Mouse (Mus musculus) ES-Bruce4 (cell line): ENCODE measurements at regions not wholly inside any gene's neighbourhood (a gene's known extent, or its start where the extent isn't known, plus 50 kb on each side); places are given as distances from the start of the nearest gene placed in this dataset.

Experiments
- H3K27ac ChIP-seq: 2 replicates; pipeline ENCODE4 v1.5.1; 2012; ENCODE audit warnings: low read length, inconsistent platforms; ENCODE audit not compliant: insufficient read depth
- H3K27me3 ChIP-seq: 2 replicates; pipeline ENCODE4 v1.6.1; 2012; ENCODE audit warnings: mild to moderate bottlenecking, low read length, inconsistent platforms; ENCODE audit not compliant: control insufficient read depth, poor library complexity, insufficient read depth, severe bottlenecking
- H3K36me3 ChIP-seq: 2 replicates; pipeline ENCODE4 v1.6.1; 2012; ENCODE audit warnings: inconsistent platforms, mild to moderate bottlenecking, low read length, moderate library complexity; ENCODE audit not compliant: control insufficient read depth, poor library complexity, insufficient read depth, severe bottlenecking
- H3K4me1 ChIP-seq: one replicate; pipeline ENCODE4 v1.8.1; 2011; ENCODE audit warnings: low read length; ENCODE audit not compliant: control insufficient read depth, insufficient read depth
- H3K4me3 ChIP-seq: 2 replicates; pipeline ENCODE4 v1.5.1; 2011; ENCODE audit warnings: low read depth, mild to moderate bottlenecking, low read length
- H3K9ac ChIP-seq: 2 replicates; pipeline ENCODE4 v1.6.1; 2012; ENCODE audit warnings: low read depth, mild to moderate bottlenecking, inconsistent platforms; ENCODE audit not compliant: poor library complexity, severe bottlenecking
- H3K9me3 ChIP-seq: replicated peaks from 2 replicates; pipeline ENCODE4 v1.6.1; 2012; ENCODE audit warnings: mild to moderate bottlenecking, low read length, inconsistent platforms; ENCODE audit not compliant: control insufficient read depth, poor library complexity, insufficient read depth, severe bottlenecking
- CTCF ChIP-seq: IDR thresholded peaks from one replicate; pipeline ENCODE4 v1.8.1; 2011; ENCODE audit warnings: low read depth, low read length
- EP300 ChIP-seq: IDR thresholded peaks from 2 replicates; pipeline ENCODE4 v1.6.1; 2011; ENCODE audit warnings: low read depth, low read length; ENCODE audit not compliant: insufficient read depth
- POLR2A ChIP-seq: IDR thresholded peaks from one replicate; pipeline ENCODE4 v1.8.1; 2011; ENCODE audit warnings: low read length; ENCODE audit not compliant: insufficient read depth

DNA sequence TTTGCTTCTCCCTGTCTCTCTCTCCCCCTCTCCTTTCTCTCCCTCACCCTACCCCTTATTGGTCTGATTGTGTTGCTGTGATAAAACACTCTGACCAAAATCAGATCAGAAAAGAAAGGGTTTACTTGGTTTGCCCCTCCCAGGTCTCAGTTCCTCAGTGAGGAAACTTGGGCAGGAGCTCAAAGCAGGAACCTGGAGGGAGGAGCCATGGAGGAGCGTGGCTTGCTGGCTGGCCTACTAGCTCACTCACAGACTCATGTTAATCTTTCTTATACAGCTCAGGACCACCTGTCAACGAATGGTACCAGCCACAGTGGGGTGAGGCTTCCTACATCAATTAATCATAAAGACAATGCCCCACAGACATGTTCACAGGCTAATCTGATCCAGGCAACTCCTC is 339.4 kb downstream of the Fam49a start:
- Histone ChIP-seq H3K36me3 (no peaks in the 10 kb centered on the region), H3K9ac (no peak overlapping the region), H3K9me3 (no peaks in the 10 kb centered on the region), H3K4me1 (no peaks in the 10 kb centered on the region), H3K4me3 (no peak overlapping the region), H3K27me3 (no peaks in the 10 kb centered on the region), H3K27ac (no peak overlapping the region)
- TF ChIP-seq EP300 (no peak), POLR2A (no peak), CTCF (no peak)

DNA sequence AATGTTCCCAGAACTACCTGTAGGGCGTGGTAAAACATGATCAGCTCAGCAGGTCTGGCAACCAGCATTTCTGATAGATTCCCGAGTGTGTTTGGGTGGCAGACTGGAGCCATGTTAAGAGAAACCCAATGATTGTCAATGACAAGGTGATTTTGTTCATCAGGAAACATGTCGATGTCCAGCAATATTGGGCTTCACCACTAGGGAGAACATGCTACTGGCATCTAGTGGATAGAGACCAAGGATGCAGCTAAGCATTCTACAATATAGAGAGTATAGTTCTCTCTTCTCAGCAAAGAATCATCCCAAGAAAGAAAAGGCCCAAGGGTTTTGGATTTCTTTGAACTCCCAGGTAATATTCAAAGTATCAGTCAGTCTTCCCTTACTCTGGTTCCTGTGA is 333.5 kb downstream of the Fam49a start:
- Histone ChIP-seq H3K4me1 (no peaks in the 10 kb centered on the region), H3K36me3 (no peaks in the 10 kb centered on the region), H3K27ac (no peak overlapping the region), H3K9ac (no peak overlapping the region), H3K27me3 (no peaks in the 10 kb centered on the region), H3K4me3 (no peak overlapping the region), H3K9me3 (no peaks in the 10 kb centered on the region)
- no peak for TF ChIP-seq CTCF
- TF ChIP-seq POLR2A, result no peak
- TF ChIP-seq EP300, result no peak

DNA sequence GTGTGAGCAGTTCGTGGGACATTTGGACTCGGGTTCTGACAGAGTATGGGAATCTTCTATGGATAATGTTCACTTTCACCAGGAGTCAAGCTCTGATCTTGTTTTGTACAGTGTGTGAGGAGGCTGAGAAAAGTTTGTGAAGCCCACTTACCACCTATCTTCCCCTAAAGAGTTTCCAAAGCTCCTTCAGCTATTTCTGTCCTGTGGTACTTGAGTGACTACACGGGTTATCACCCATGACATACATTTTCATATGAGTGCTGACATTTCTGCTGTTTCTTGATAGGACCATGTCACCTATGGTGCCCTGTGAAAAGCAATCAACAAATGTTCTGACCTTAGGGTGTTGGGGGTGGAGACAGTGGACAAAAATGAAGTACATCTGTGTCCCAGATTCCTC is 332.6 kb downstream of the Fam49a start:
- Histone ChIP-seq H3K4me1 (no peaks in the 10 kb centered on the region), H3K9me3 (no peaks in the 10 kb centered on the region), H3K9ac (no peak overlapping the region), H3K4me3 (no peak overlapping the region), H3K27ac (no peak overlapping the region), H3K36me3 (no peaks in the 10 kb centered on the region), H3K27me3 (no peaks in the 10 kb centered on the region)
- TF ChIP-seq POLR2A (no peak), CTCF (no peak), EP300 (no peak)

DNA sequence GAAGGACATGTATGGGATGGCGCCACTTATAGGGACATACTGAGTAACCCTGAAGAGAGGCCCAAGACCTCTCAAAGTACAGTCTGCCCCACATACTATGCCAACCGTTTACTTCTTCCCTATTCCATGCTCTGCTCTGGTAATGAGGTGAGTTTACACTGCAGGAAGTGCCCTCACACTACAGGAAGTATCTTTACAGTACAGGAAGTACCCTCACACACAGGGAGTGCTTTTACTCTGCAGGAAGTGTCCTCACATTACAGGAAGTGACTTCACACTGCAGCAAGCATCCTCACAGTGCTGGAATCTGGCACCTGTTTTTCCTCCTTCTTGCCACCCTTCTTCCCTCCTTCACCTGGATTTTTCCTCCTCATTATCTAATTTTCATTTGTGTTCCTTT is 331.4 kb downstream of the Fam49a start:
- no peak for TF ChIP-seq EP300
- no peak for TF ChIP-seq CTCF
- TF ChIP-seq POLR2A, result no peak
- no peaks in the 10 kb centered on the region for H3K9me3 ChIP-seq
- H3K9ac ChIP-seq, result no peak overlapping the region
- H3K27ac ChIP-seq, result no peak overlapping the region
- H3K4me1 ChIP-seq, result no peaks in the 10 kb centered on the region
- H3K4me3 ChIP-seq, result no peak overlapping the region
- H3K27me3 ChIP-seq, result no peaks in the 10 kb centered on the region
- H3K36me3 ChIP-seq, result no peaks in the 10 kb centered on the region

DNA sequence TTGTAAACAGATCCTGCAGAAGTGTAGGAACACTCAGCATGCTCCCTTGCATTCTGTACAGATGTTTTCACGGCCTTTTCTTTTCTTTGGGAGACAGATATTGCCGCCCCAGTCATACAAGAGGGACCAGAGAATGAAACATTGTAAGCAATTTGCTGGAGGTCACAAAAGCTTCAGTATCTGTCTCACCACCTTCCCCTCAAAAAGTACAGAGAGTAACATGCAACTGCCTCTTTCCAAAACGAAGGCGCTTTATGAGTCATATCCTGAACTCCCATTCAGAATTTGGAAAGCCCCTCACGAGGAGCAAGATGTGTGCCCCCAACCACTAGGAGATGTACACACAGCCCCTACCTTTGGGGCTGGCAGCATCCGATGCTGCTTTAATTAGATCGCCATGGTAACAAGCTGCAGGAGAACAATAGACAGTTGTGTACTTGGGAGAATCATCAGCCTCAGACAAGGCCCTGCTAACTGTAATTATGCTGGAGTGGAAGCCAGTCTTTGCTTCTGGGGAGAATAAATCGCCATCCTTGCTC is 328.9 kb downstream of the Fam49a start:
- no peaks in the 10 kb centered on the region for H3K4me1 ChIP-seq
- no peaks in the 10 kb centered on the region for H3K27me3 ChIP-seq
- H3K27ac ChIP-seq, result no peak overlapping the region
- H3K9ac ChIP-seq, result no peak overlapping the region
- no peaks in the 10 kb centered on the region for H3K9me3 ChIP-seq
- no peaks in the 10 kb centered on the region for H3K36me3 ChIP-seq
- TF ChIP-seq POLR2A (no peak), CTCF (no peak), EP300 (no peak)
- H3K4me3 ChIP-seq, result no peak overlapping the region

DNA sequence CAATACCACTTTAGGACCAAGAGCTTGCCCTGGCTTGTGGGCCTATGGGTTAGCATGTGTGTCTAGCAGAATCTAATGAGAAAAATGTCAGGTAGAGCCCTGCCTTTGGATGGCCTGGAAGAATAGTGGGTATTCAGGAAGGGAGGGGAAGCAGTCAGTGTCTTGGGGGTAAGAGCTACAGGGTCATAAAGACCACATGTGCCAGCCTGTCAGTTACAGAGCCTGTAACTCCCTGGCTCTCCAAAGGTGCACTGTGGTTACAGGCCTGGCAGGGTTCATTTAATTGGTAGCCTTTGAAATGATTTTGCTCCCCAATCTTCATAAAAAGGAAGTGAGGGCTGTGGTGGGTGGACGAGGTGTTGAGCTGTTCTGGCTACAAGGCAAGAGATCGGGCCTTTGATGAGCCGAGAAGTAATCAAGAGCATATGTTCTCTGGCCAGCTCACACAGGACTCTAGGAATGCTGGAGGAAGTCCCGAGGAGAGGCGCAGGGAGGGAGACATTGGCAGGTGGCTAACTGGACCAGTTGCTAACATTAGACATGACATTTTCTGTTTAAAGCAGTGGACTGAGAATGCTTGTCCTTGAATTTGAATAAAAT is 326.9 kb downstream of the Fam49a start:
- no peak overlapping the region for H3K9ac ChIP-seq
- no peaks in the 10 kb centered on the region for H3K4me1 ChIP-seq
- no peak overlapping the region for H3K27ac ChIP-seq
- H3K27me3 ChIP-seq, result no peaks in the 10 kb centered on the region
- no peaks in the 10 kb centered on the region for H3K36me3 ChIP-seq
- H3K4me3 ChIP-seq, result no peak overlapping the region
- TF ChIP-seq EP300 (no peak), POLR2A (no peak), CTCF (no peak)
- no peaks in the 10 kb centered on the region for H3K9me3 ChIP-seq
